In genomic region chr11:97850367-97850766, GRCm38 (mm10) we compare ENCODE assay signal across 13 mouse cellular contexts. TPM values are rescaled to one million over a fixed set of nuclear protein-coding genes. Genes with fewer than 3 reads are reported as not detected.
DNase-seq lines count a peak whose midpoint lies in the region; ATAC-seq and TF ChIP-seq lines count a peak whose summit lies in the region.
"Had no signal": no experiment of that assay in that cellular context is flagged by ENCODE, and none has a peak within 500 bp of the region (broad histone marks: within the 10 kb centered on the region; RNA-seq: fewer than 3 reads in every experiment).

No protein-coding gene starts in this region.

- 18% methylated on average over 6 of the region's 6 CpGs for WGBS in intestine, postnatal 0 days

- no peaks in the 10 kb centered on the region for H3K36me3 ChIP-seq in C2C12 (ENCODE audit: control insufficient read depth, insufficient read depth)
- no peaks in the 10 kb centered on the region for H3K36me3 ChIP-seq in intestine, postnatal 0 days (ENCODE audit: control insufficient read depth, insufficient read depth)
- H3K36me3 ChIP-seq: hindbrain, embryonic 13.5 days; limb, embryonic 12.5 days; midbrain, embryonic 12.5 days had no signal

- peak overlapping the region; percentile 41; the same call in 1 of the 2 replicates for H3K27ac ChIP-seq in intestine, postnatal 0 days (ENCODE audit: low read depth, low read length)
- H3K27ac ChIP-seq: hindbrain, embryonic 13.5 days; limb, embryonic 12.5 days; midbrain, embryonic 12.5 days had no signal

- no peaks in the 10 kb centered on the region for H3K4me1 ChIP-seq in intestine, postnatal 0 days (replicated peaks; ENCODE audit: control insufficient read depth, insufficient read depth, low read length)
- H3K4me1 ChIP-seq: hindbrain, embryonic 13.5 days; limb, embryonic 12.5 days; midbrain, embryonic 12.5 days had no signal

- no peaks in the 10 kb centered on the region for H3K9me3 ChIP-seq in intestine, postnatal 0 days (ENCODE audit: control insufficient read depth)
- H3K9me3 ChIP-seq: hindbrain, embryonic 13.5 days; limb, embryonic 12.5 days; midbrain, embryonic 12.5 days had no signal

- ATAC-seq in intestine, postnatal 0 days = peak; percentile 94
- ATAC-seq: Patski had no signal

- TF ChIP-seq CTCF in C2C12 (IDR thresholded peaks at IDR 0.05; ENCODE audit: control insufficient read depth, insufficient read depth, insufficient read length) = no peak
- TF ChIP-seq CTCF in intestine, postnatal 0 days (IDR thresholded peaks at IDR 0.05; ENCODE audit: low read depth) = no peak

- H3K4me3 ChIP-seq in C2C12 (ENCODE audit: insufficient read depth, poor library complexity, severe bottlenecking) = no peak overlapping the region
- H3K4me3 ChIP-seq in intestine, postnatal 0 days (ENCODE audit: low read depth, low read length) = no peak overlapping the region
- H3K4me3 ChIP-seq: hindbrain, embryonic 13.5 days; limb, embryonic 12.5 days; midbrain, embryonic 12.5 days had no signal

- H3K4me2 ChIP-seq in intestine, postnatal 0 days (replicated peaks; ENCODE audit: low read depth) = no peak overlapping the region; the same call in 1 of the 2 replicates
- H3K4me2 ChIP-seq: hindbrain, embryonic 13.5 days; limb, embryonic 12.5 days; midbrain, embryonic 12.5 days had no signal

- H3K79me2 ChIP-seq in C2C12 (ENCODE audit: control insufficient read depth, insufficient read depth) = no peaks in the 10 kb centered on the region

- H3K27me3 ChIP-seq in C2C12 (ENCODE audit: control insufficient read depth, insufficient read depth, insufficient read length) = peaks cover 4% of the 10 kb centered on the region
- H3K27me3 ChIP-seq in intestine, postnatal 0 days (replicated peaks; ENCODE audit: control insufficient read depth, insufficient read depth, low read length) = no peaks in the 10 kb centered on the region
- H3K27me3 ChIP-seq: hindbrain, embryonic 13.5 days; limb, embryonic 12.5 days; midbrain, embryonic 12.5 days; Patski had no signal

- no peak overlapping the region for H3ac ChIP-seq in C2C12 (ENCODE audit: control insufficient read depth, insufficient read length, low read depth)

- H3K79me3 ChIP-seq in C2C12 (ENCODE audit: low read depth) = no peaks in the 10 kb centered on the region

- H3K9ac ChIP-seq in intestine, postnatal 0 days (ENCODE audit: low read depth, low read length) = no peak overlapping the region
- H3K9ac ChIP-seq: hindbrain, embryonic 13.5 days; limb, embryonic 12.5 days; midbrain, embryonic 12.5 days had no signal

- DNase-seq in adrenal gland, adult 2 months = peak; percentile 38
- no peak for DNase-seq in adrenal gland, adult 18-20 months (ENCODE audit: low spot score in 2 of 2)
- peak; percentile 82 for DNase-seq in kidney, adult 9 months
- no peak for DNase-seq in kidney, adult 18-20 months
- no peak for DNase-seq in spleen, adult 18-20 months
- DNase-seq in cerebellum, postnatal 10 days = no peak
- DNase-seq: thymus, postnatal 25 days had no signal

TF ChIP-seq in C2C12, 6 proteins besides CTCF, POLR2A, EP300 and RAD21:
- TF ChIP-seq FOSL1 (IDR thresholded peaks at IDR 0.05; ENCODE audit: insufficient read depth, low read length, poor library complexity, severe bottlenecking) (no peak), USF1 (IDR thresholded peaks at IDR 0.05; ENCODE audit: low read depth) (peak; percentile 86)

RNA-seq across cellular contexts. Expression of gene B230217C12Rik, which starts 9.8 kb away (rescaled TPM):
- total RNA-seq in adrenal gland, adult 2 months (2021) = 1 to 10 TPM; 2.9 to 4.6 TPM
- polyA plus RNA-seq in adrenal gland, adult 2 months (2012; rRNA removed) = 1.8 and 2.5 TPM in 2 replicates
- total RNA-seq in adrenal gland, adult 18-20 months (2021) = 1 to 10 TPM; 3.7 to 4.0 TPM
- polyA plus RNA-seq in C2C12 (2012; fragmentation: generic; extraction: Trizol) = 4.9 TPM
- polyA plus RNA-seq in intestine, postnatal 0 days (2015; fragmentation: Nextera tagmentation; extraction: Ambion mirVana) = 1.8 and 2.0 TPM in 2 replicates

RNA-seq across cellular contexts. Expression of gene Fbxo47, which starts 33.6 kb away (rescaled TPM):
- 1 to 10 TPM in 1 of 2 experiments, under 1 TPM in 1; 0.78 to 1.0 TPM for total RNA-seq in adrenal gland, adult 2 months (2021)
- polyA plus RNA-seq in adrenal gland, adult 2 months (2012; rRNA removed) = 0.21 TPM in 1 of 2 replicates, not detected in the other
- 1 to 10 TPM in 1 of 2 experiments, under 1 TPM in 1; 0.58 to 1.2 TPM for total RNA-seq in adrenal gland, adult 18-20 months (2021)
- polyA plus RNA-seq in C2C12 (2012; fragmentation: generic; extraction: Trizol) = 0.11 TPM
- 0.64 and 0.83 TPM in 2 replicates for polyA plus RNA-seq in intestine, postnatal 0 days (2015; fragmentation: Nextera tagmentation; extraction: Ambion mirVana)

RNA-seq across cellular contexts. Expression of gene Lasp1, which starts 51.6 kb away (rescaled TPM):
- total RNA-seq in adrenal gland, adult 2 months (2021) = 100 to 1,000 TPM; 118 to 172 TPM
- 127 and 138 TPM in 2 replicates for polyA plus RNA-seq in adrenal gland, adult 2 months (2012; rRNA removed)
- 100 to 1,000 TPM in 1 of 2 experiments, 10 to 100 TPM in 1; 94.0 to 145 TPM for total RNA-seq in adrenal gland, adult 18-20 months (2021)
- polyA plus RNA-seq in C2C12 (2012; fragmentation: generic; extraction: Trizol) = 219 TPM
- 98.2 and 103 TPM in 2 replicates for polyA plus RNA-seq in intestine, postnatal 0 days (2015; fragmentation: Nextera tagmentation; extraction: Ambion mirVana)

Comparison
In these comparisons a context has a peak if more than half of its experiments do, and no peak if none do; other contexts are left out.
1. DNase-seq: peak in adrenal gland, adult 2 months (single experiment) and kidney, adult 9 months (single experiment); none in adrenal gland, adult 18-20 months (0 of 2), kidney, adult 18-20 months (single experiment), spleen, adult 18-20 months (0 of 2) and cerebellum, postnatal 10 days (0 of 2).